Mouse (Mus musculus): Measurements from ENCODE around the gene Denr. TPM values are rescaled to one million over a fixed set of nuclear protein-coding genes. Genes with fewer than 3 reads are reported as not detected.
A peak's percentile ranks its signal among the peaks of the same experiment; 100 is the strongest.

Gene Denr
- total and polyA plus RNA-seq, 2 experiments from 2014 or later: 5.9 to 112 TPM

GRCm38 (mm10) chr5:123866457-123866856, 40.5 kb upstream of the Denr start:
- Histone ChIP-seq H3K9ac (replicated peaks; ENCODE audit: low read depth, low read length) (no peak overlapping the region), H3K4me1 (ENCODE audit: control insufficient read depth, insufficient read depth) (no peaks in the 10 kb centered on the region)
- WGBS: 68% methylated on average over 4 of the region's 4 CpGs

DNA sequence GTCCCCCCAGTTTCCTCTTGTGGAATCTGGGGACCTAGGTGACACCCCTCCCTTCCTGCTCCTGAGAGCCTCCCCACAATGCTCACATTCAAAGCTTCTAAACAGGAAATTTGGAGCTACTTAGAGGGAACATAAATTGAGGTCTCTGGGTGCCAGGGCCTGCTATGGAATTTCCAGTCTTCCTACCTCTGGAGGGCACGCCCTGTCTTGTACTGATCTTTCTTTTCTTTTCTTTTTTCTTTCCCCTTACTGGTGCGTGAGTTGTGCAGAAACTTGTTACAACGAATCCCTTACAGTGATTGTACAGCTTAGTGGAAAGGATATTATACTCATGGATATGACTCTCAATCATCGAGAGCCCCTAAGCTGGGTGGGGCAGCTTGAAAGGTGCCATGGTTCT, 37.4 kb upstream of the Denr start:
- no peaks in the 10 kb centered on the region for H3K27me3 ChIP-seq (ENCODE audit: control insufficient read depth, insufficient read depth, low read length)
- no peaks in the 10 kb centered on the region for H3K4me1 ChIP-seq (ENCODE audit: control insufficient read depth, insufficient read depth)
- no peak overlapping the region for H3K27ac ChIP-seq (ENCODE audit: low read depth)
- 84% methylated on average over 4 of the region's 4 CpGs for WGBS
- H3K36me3 ChIP-seq (replicated peaks; ENCODE audit: control insufficient read depth, insufficient read depth, low read length): no peaks in the 10 kb centered on the region
- no peak overlapping the region for H3K4me3 ChIP-seq (ENCODE audit: low read depth, low read length)
- no peak overlapping the region for H3K4me2 ChIP-seq (ENCODE audit: low read depth, low read length)
- TF ChIP-seq CTCF (IDR thresholded peaks at IDR 0.05; ENCODE audit: low read depth): no peak
- TF ChIP-seq EP300 (IDR thresholded peaks at IDR 0.05; ENCODE audit: low read depth): no peak
- no peak overlapping the region for H3K9ac ChIP-seq (replicated peaks; ENCODE audit: low read depth, low read length)
- no peaks in the 10 kb centered on the region for H3K9me3 ChIP-seq (replicated peaks; ENCODE audit: control insufficient read depth, low read length)
- no peak for DNase-seq (ENCODE audit: low spot score)
- ATAC-seq (ENCODE audit: insufficient read depth, low read depth): no peak

More at GRCm38 (mm10) chr5:123866457-123866856, 40.5 kb upstream of the Denr start:
- H3K9me3 ChIP-seq (replicated peaks; ENCODE audit: control insufficient read depth, low read length): no peaks in the 10 kb centered on the region
- ATAC-seq (ENCODE audit: insufficient read depth, low read depth) (no peak), DNase-seq (ENCODE audit: low spot score) (no peak)
- H3K4me3 ChIP-seq (ENCODE audit: low read depth, low read length): no peak overlapping the region
- H3K4me2 ChIP-seq (ENCODE audit: low read depth, low read length): no peak overlapping the region
- H3K27ac ChIP-seq (ENCODE audit: low read depth): no peak overlapping the region
- H3K36me3 ChIP-seq (replicated peaks; ENCODE audit: control insufficient read depth, insufficient read depth, low read length): no peaks in the 10 kb centered on the region
- no peaks in the 10 kb centered on the region for H3K27me3 ChIP-seq (ENCODE audit: control insufficient read depth, insufficient read depth, low read length)
- TF ChIP-seq CTCF (IDR thresholded peaks at IDR 0.05; ENCODE audit: low read depth) (no peak), EP300 (IDR thresholded peaks at IDR 0.05; ENCODE audit: low read depth) (no peak)

DNA sequence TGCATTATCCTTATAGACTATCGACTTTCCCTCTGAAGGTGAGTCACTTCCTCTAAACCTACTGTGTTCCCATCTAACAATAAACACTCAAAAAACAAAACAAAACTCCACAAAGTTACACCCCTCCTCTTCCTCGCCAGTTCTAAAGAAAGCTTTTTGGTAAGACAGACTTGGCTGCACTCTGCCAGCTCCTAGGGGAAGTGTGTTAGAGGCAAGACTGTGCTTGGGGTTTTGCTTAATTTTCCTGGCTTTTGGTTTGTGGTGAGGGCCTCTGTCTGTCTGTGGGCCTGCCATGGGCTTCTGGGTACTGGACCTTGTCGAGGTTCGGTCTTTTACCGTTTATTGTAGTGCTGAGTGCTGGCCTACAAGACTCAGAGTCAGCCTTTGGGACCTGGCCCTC, 32.8 kb upstream of the Denr start:
- H3K4me2 ChIP-seq (ENCODE audit: low read depth, low read length): no peak overlapping the region
- no peaks in the 10 kb centered on the region for H3K4me1 ChIP-seq (ENCODE audit: control insufficient read depth, insufficient read depth)
- DNase-seq (ENCODE audit: low spot score) (no peak), ATAC-seq (ENCODE audit: insufficient read depth, low read depth) (no peak)
- H3K9me3 ChIP-seq (replicated peaks; ENCODE audit: control insufficient read depth, low read length): no peaks in the 10 kb centered on the region
- no peaks in the 10 kb centered on the region for H3K27me3 ChIP-seq (ENCODE audit: control insufficient read depth, insufficient read depth, low read length)
- 74% methylated on average over 5 of the region's 5 CpGs for WGBS
- H3K27ac ChIP-seq (ENCODE audit: low read depth): no peak overlapping the region
- H3K4me3 ChIP-seq (ENCODE audit: low read depth, low read length): no peak overlapping the region
- no peak overlapping the region for H3K9ac ChIP-seq (replicated peaks; ENCODE audit: low read depth, low read length)
- no peaks in the 10 kb centered on the region for H3K36me3 ChIP-seq (replicated peaks; ENCODE audit: control insufficient read depth, insufficient read depth, low read length)
- TF ChIP-seq CTCF (IDR thresholded peaks at IDR 0.05; ENCODE audit: low read depth) (no peak), EP300 (IDR thresholded peaks at IDR 0.05; ENCODE audit: low read depth) (no peak)

DNA sequence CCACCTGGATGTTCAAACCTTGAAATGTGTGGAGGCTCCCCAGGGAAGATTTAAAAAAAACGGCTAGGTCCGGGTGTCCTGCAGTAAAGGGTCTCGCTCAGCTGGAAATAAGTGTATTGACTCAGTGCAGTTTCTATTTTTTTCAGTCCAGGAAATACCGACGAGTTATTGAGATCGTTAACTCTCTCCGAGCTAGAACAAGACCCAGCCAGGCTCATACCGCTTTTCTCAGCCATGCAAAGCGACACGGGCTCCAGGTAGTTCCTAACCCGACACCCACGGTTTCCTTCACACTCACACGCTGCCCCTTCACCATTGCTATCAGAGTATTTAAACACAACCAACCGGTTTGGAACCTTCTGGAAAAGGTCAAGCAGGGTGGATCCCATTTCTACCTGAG, 28.9 kb upstream of the Denr start:
- no peaks in the 10 kb centered on the region for H3K4me1 ChIP-seq (ENCODE audit: control insufficient read depth, insufficient read depth)
- no peaks in the 10 kb centered on the region for H3K9me3 ChIP-seq (replicated peaks; ENCODE audit: control insufficient read depth, low read length)
- H3K4me2 ChIP-seq (ENCODE audit: low read depth, low read length): peak overlapping the region; percentile 27; the same call in 1 of the 2 replicates
- no peak overlapping the region for H3K4me3 ChIP-seq (ENCODE audit: low read depth, low read length)
- H3K9ac ChIP-seq (replicated peaks; ENCODE audit: low read depth, low read length): no peak overlapping the region
- H3K27ac ChIP-seq (ENCODE audit: low read depth): no peak overlapping the region
- DNase-seq (ENCODE audit: low spot score) (no peak), ATAC-seq (ENCODE audit: insufficient read depth, low read depth) (no peak)
- WGBS: 52% methylated on average over 14 of the region's 14 CpGs
- TF ChIP-seq CTCF (IDR thresholded peaks at IDR 0.05; ENCODE audit: low read depth) (no peak), EP300 (IDR thresholded peaks at IDR 0.05; ENCODE audit: low read depth) (no peak)
- H3K36me3 ChIP-seq (replicated peaks; ENCODE audit: control insufficient read depth, insufficient read depth, low read length): no peaks in the 10 kb centered on the region
- no peaks in the 10 kb centered on the region for H3K27me3 ChIP-seq (ENCODE audit: control insufficient read depth, insufficient read depth, low read length)

- 36% methylated on average over 12 of the region's 12 CpGs for WGBS
- Histone ChIP-seq H3K27me3 (ENCODE audit: control insufficient read depth, insufficient read depth, low read length) (no peaks in the 10 kb centered on the region), H3K9me3 (replicated peaks; ENCODE audit: control insufficient read depth, low read length) (no peaks in the 10 kb centered on the region), H3K4me2 (ENCODE audit: low read depth, low read length) (peak within 1 kb of the TSS; percentile 28), H3K4me3 (ENCODE audit: low read depth, low read length) (peak within 1 kb of the TSS; percentile 15; the same call in 1 of the 2 replicates), H3K4me1 (ENCODE audit: control insufficient read depth, insufficient read depth) (no peaks in the 10 kb centered on the region), H3K27ac (ENCODE audit: low read depth) (no peak within 1 kb of the TSS), H3K36me3 (replicated peaks; ENCODE audit: control insufficient read depth, insufficient read depth, low read length) (no peaks in the 10 kb centered on the region), H3K9ac (replicated peaks; ENCODE audit: low read depth, low read length) (0 out of 2 replicates have a peak within 1 kb of the TSS, but pooled peaks have one; percentile 31)
- ATAC-seq (ENCODE audit: insufficient read depth, low read depth) (0 out of 2 replicates have a peak, but pooled peaks have one; percentile 24), DNase-seq (ENCODE audit: low spot score) (no peak)
- no peak for TF ChIP-seq CTCF (IDR thresholded peaks at IDR 0.05; ENCODE audit: low read depth)
- no peak for TF ChIP-seq EP300 (IDR thresholded peaks at IDR 0.05; ENCODE audit: low read depth)
Observed at GRCm38 (mm10) chr5:123879928-123880327, 27.0 kb upstream of the Denr start, which contains the start of gene Hcar1. Hcar1 (minus strand) TSS chr5:123880020.

DNA sequence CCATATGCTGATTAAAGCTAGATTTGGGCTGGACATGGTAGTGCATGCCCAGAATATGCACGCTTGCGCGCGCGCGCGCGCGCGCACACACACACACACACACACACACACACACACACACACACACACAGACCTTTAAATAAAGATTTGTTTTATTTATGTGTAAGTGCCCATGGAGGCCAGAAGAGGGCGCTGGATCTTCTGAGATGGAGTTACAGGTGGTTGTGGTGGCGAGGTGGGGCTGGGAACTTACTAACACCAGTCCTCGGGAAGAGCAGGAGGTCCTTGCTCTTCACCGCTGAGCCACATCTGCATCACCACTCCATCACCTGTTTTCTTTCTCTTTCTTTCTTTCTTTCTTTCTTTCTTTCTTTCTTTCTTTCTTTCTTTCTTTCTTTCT, 26.2 kb upstream of the Denr start:
- Histone ChIP-seq H3K9me3 (replicated peaks; ENCODE audit: control insufficient read depth, low read length) (no peaks in the 10 kb centered on the region), H3K4me3 (ENCODE audit: low read depth, low read length) (no peak overlapping the region), H3K9ac (replicated peaks; ENCODE audit: low read depth, low read length) (no peak overlapping the region), H3K27me3 (ENCODE audit: control insufficient read depth, insufficient read depth, low read length) (no peaks in the 10 kb centered on the region), H3K36me3 (replicated peaks; ENCODE audit: control insufficient read depth, insufficient read depth, low read length) (no peaks in the 10 kb centered on the region), H3K4me2 (ENCODE audit: low read depth, low read length) (no peak overlapping the region), H3K27ac (ENCODE audit: low read depth) (no peak overlapping the region), H3K4me1 (ENCODE audit: control insufficient read depth, insufficient read depth) (no peaks in the 10 kb centered on the region)
- no peak for TF ChIP-seq CTCF (IDR thresholded peaks at IDR 0.05; ENCODE audit: low read depth)
- no peak for TF ChIP-seq EP300 (IDR thresholded peaks at IDR 0.05; ENCODE audit: low read depth)
- DNase-seq (ENCODE audit: low spot score) (no peak), ATAC-seq (ENCODE audit: insufficient read depth, low read depth) (no peak)
- WGBS: 86% methylated on average over 14 of the region's 14 CpGs
